In genomic region chr9:71634916-71635315, GRCm38 (mm10) we compare ENCODE assay signal across 19 mouse cellular contexts.
DNase-seq lines count a peak whose midpoint lies in the region; ATAC-seq lines count a peak whose summit lies in the region.
"Had no signal": no experiment of that assay in that cellular context is flagged by ENCODE, and none has a peak within 500 bp of the region (broad histone marks: within the 10 kb centered on the region; RNA-seq: fewer than 3 reads in every experiment).

No protein-coding gene starts in this region.

- no peak for ATAC-seq in frontal cortex, adult (ENCODE audit: low TSS enrichment)
- ATAC-seq: activated CD4-positive, CD25-positive, alpha-beta regulatory T cell, adult 4 months; forebrain, embryonic 14.5 days; forebrain, postnatal 0 days had no signal

- DNase-seq in kidney, adult 11 months, result peak; percentile 81
- DNase-seq in kidney, adult 18-20 months, result no peak
- peak; percentile 67 for DNase-seq in kidney, adult 9 months
- no peak for DNase-seq in kidney, postnatal 4 days
- DNase-seq in kidney, postnatal 25 days, result peak; percentile 50 to 87
- no peak for DNase-seq in yolk sac, embryonic 10.5 days (ENCODE audit: low spot score)
- DNase-seq: adrenal gland, postnatal 10 days; adrenal gland, postnatal 36 days; cerebellum, adult 18-20 months; cerebellum, adult 9-11 months; cerebellum, postnatal 25 days; forebrain, postnatal 0 days; gastrocnemius, postnatal 25 days; heart, adult 18-20 months; heart, postnatal 10 days; heart, postnatal 36 days had no signal

Comparison
In these comparisons a context has a peak if more than half of its experiments do, and no peak if none do; other contexts are left out.
1. DNase-seq: peak in kidney, adult 11 months (single experiment), kidney, adult 9 months (single experiment) and kidney, postnatal 25 days (2 of 2); none in kidney, adult 18-20 months (single experiment), kidney, postnatal 4 days (0 of 2) and yolk sac, embryonic 10.5 days (single experiment).